Mouse (Mus musculus): Measurements from ENCODE around the gene Slc44a4. TPM values are rescaled to one million over a fixed set of nuclear protein-coding genes. Genes with fewer than 3 reads are reported as not detected.

Slc44a4 gene
- not detected for total RNA-seq (2021)
- polyA plus RNA-seq (2012; rRNA removed): 1.1 TPM in 1 of 2 replicates, not detected in the other
- long read RNA-seq: 0 reads

DNA sequence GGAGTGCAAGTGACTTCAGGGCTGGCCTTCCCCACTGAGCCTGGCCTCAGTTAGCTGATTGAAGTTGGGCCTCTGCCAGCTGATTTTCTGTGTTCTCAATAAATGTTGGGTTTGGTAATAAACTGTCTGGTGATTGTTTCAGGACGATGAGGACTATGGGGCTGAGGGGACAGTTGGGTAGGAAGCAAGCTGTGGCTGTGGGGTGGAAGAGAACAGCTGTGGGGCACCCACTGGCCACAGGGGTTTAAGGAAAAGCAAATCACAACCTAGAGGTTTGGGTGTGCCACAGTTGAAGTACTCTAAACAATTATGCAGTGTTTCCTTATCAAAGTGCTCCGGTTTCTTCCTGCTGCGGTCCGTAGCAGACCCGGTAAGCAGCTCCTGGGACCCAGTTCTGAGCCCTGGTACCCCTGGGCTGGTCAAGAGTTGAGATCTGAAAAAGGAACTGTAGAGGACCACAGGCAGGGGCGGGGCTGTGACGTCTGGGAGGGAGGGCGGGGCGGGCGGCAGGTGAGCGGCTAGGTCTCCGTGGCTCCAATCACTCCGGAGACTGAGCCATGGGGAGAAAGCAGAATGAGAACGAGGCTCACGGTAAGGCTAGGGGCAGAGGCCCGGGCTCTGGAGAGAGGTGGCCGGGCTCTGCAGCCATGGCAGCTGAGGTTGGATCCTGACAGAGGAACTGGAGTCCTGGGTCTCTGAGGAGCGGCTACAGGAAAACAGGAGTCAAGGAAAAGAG is at the start of gene Slc44a4:
TSS of gene Slc44a4 (plus strand) at position 537 of the 736 bp plus-strand sequence.
- Histone ChIP-seq H3K4me3 (no peak within 1 kb of the TSS), H3K4me1 (ENCODE audit: control insufficient read depth, insufficient read depth, low read length) (no peaks in the 10 kb centered on the region), H3K36me3 (ENCODE audit: control insufficient read depth, insufficient read depth, low read length) (no peaks in the 10 kb centered on the region), H3K27ac (no peak within 1 kb of the TSS), H3K9ac (ENCODE audit: low read depth, low read length) (no peak within 1 kb of the TSS), H3K79me2 (replicated peaks; ENCODE audit: control insufficient read depth, insufficient read depth, low read length) (no peaks in the 10 kb centered on the region), H3K27me3 (ENCODE audit: control insufficient read depth, insufficient read depth, low read length) (no peaks in the 10 kb centered on the region)
- TF ChIP-seq CTCF (IDR thresholded peaks at IDR 0.05): no peak
- no peak for TF ChIP-seq POLR2A (IDR thresholded peaks at IDR 0.05; ENCODE audit: insufficient read depth, low read depth, low read length)
- TF ChIP-seq EP300 (IDR thresholded peaks at IDR 0.05; ENCODE audit: insufficient read depth, low read depth, low read length): no peak
- intact Hi-C loops (cut with DNase I): no loop called here
- WGBS: 51% methylated on average over 18 of the region's 18 CpGs
- no peak for DNase-seq

DNA sequence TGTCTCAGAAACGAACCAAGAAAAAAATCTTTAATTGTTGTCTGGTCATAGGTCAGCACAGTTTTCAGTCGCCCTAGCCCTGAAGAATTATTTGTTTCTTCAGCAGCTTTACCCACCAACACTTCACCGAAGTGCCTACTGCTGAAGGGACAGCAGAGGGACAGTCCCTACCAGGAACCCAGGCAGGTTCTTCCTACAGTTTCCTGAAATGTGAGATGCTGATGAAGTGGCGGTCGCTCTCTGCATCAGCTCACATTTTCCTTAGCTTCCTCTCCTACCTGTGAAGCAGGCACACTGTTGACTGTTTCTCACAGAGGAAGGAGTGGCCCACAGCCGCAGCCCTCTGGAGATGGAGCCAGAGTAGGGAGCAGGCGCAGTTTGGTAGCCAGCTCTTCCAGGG is 48.3 kb upstream of the Slc44a4 start:
- WGBS: 48% methylated on average over 7 of the region's 7 CpGs
- no peak overlapping the region for H3K27ac ChIP-seq
- H3K36me3 ChIP-seq (ENCODE audit: control insufficient read depth, insufficient read depth, low read length): no peaks in the 10 kb centered on the region
- intact Hi-C loops (cut with DNase I): no loop called here
- TF ChIP-seq EP300 (IDR thresholded peaks at IDR 0.05; ENCODE audit: insufficient read depth, low read depth, low read length) (no peak), CTCF (IDR thresholded peaks at IDR 0.05) (no peak), POLR2A (IDR thresholded peaks at IDR 0.05; ENCODE audit: insufficient read depth, low read depth, low read length) (no peak)
- no peak overlapping the region for H3K9ac ChIP-seq (ENCODE audit: low read depth, low read length)
- no peaks in the 10 kb centered on the region for H3K27me3 ChIP-seq (ENCODE audit: control insufficient read depth, insufficient read depth, low read length)
- no peaks in the 10 kb centered on the region for H3K79me2 ChIP-seq (replicated peaks; ENCODE audit: control insufficient read depth, insufficient read depth, low read length)
- no peak for DNase-seq
- no peaks in the 10 kb centered on the region for H3K4me1 ChIP-seq (ENCODE audit: control insufficient read depth, insufficient read depth, low read length)
- H3K4me3 ChIP-seq: no peak overlapping the region

DNA sequence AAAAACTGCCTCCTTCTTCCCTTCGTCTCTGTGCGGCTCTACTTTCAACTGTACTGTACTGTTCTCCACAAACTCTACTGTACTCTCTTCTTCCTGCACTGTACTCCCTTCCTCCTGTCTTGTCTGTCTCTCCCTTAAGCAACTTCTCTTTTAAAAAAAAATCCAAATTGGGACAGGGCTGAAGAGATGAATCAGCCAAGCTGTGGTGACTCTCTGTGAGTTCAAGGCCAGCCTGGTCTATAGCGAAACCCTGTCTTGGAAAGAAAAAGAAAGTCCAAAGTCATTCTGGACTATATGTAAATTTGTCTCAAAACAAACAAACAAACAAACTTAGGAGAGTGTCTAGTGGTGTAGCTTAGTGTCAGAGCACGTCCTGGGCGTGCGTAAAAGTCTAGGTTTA is 39.9 kb upstream of the Slc44a4 start:
- no peak for TF ChIP-seq CTCF (IDR thresholded peaks at IDR 0.05)
- TF ChIP-seq EP300 (IDR thresholded peaks at IDR 0.05; ENCODE audit: insufficient read depth, low read depth, low read length): no peak
- TF ChIP-seq POLR2A (IDR thresholded peaks at IDR 0.05; ENCODE audit: insufficient read depth, low read depth, low read length): no peak
- WGBS: 87% methylated on average over 6 of the region's 6 CpGs
- Histone ChIP-seq H3K27me3 (ENCODE audit: control insufficient read depth, insufficient read depth, low read length) (no peaks in the 10 kb centered on the region), H3K4me3 (no peak overlapping the region), H3K36me3 (ENCODE audit: control insufficient read depth, insufficient read depth, low read length) (no peaks in the 10 kb centered on the region), H3K27ac (no peak overlapping the region), H3K9ac (ENCODE audit: low read depth, low read length) (no peak overlapping the region), H3K4me1 (ENCODE audit: control insufficient read depth, insufficient read depth, low read length) (no peaks in the 10 kb centered on the region), H3K79me2 (replicated peaks; ENCODE audit: control insufficient read depth, insufficient read depth, low read length) (no peaks in the 10 kb centered on the region)
- DNase-seq: no peak
- intact Hi-C loops (cut with DNase I): no loop called here

DNA sequence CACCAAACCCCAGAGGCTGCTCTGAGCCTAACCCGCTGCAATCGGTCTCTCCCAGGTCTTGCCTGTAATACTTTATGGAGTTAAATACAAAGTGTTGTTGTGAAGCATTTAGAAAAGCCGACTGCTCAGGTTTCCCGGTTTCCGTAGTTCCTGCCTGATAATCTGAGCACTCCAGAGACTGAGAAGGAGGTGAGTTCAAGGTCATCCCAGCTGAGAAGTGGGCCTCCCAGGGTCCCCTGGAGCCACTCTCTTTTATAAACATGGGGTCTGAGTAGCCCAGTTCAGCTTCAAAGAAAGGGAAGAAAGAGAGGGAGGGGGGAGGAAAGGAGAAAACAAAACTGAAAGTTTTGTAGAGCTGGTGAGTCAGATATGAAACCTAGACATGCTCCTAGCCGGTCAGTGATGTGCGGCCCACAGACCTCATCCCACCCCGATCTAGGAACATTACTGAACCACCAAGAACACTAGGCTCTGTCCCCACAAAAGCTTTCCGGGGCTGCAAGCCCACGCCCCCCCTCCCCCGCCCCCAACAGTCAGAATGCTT is 34.9 kb upstream of the Slc44a4 start, which contains the start of gene Zbtb12:
TSS of gene Zbtb12 (plus strand) at position 148 of the 544 bp plus-strand sequence.
- no peak within 1 kb of the TSS for H3K4me3 ChIP-seq

DNA sequence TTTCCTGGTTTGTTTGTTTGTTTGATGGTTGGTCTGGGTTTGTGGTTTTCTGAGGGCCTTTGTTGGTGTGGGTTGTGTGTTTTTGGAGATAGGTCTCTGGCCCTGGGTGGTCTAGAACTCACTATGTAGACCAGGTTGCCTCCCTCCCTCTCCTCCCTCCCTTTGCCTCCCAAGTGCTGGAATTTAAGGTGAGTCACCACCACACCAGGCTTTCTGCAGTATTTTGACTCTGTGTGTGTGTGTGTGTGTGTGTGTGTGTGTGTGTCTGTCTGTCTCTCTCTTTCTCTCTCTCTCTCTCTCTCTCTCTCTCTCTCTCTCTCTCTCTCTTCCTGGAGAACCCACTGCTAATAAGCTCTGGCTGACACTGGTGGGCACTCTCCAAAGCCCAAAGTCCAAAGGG is 33.1 kb upstream of the Slc44a4 start:
- no peaks in the 10 kb centered on the region for H3K4me1 ChIP-seq (ENCODE audit: control insufficient read depth, insufficient read depth, low read length)
- no peak overlapping the region for H3K27ac ChIP-seq
- no peak for TF ChIP-seq CTCF (IDR thresholded peaks at IDR 0.05)
- no peak for TF ChIP-seq POLR2A (IDR thresholded peaks at IDR 0.05; ENCODE audit: insufficient read depth, low read depth, low read length)
- no peak for TF ChIP-seq EP300 (IDR thresholded peaks at IDR 0.05; ENCODE audit: insufficient read depth, low read depth, low read length)
- intact Hi-C loops (cut with DNase I): no loop called here
- H3K36me3 ChIP-seq (ENCODE audit: control insufficient read depth, insufficient read depth, low read length): no peaks in the 10 kb centered on the region
- no peak overlapping the region for H3K9ac ChIP-seq (ENCODE audit: low read depth, low read length)
- H3K4me3 ChIP-seq: no peak overlapping the region
- DNase-seq: no peak
- no peaks in the 10 kb centered on the region for H3K27me3 ChIP-seq (ENCODE audit: control insufficient read depth, insufficient read depth, low read length)
- H3K79me2 ChIP-seq (replicated peaks; ENCODE audit: control insufficient read depth, insufficient read depth, low read length): no peaks in the 10 kb centered on the region

More for the DNA sequence above, 34.9 kb upstream of the Slc44a4 start, which contains the start of gene Zbtb12:
- no peaks in the 10 kb centered on the region for H3K36me3 ChIP-seq (ENCODE audit: control insufficient read depth, insufficient read depth, low read length)
- no peak for DNase-seq
- H3K4me1 ChIP-seq (ENCODE audit: control insufficient read depth, insufficient read depth, low read length): no peaks in the 10 kb centered on the region
- no peak for TF ChIP-seq POLR2A (IDR thresholded peaks at IDR 0.05; ENCODE audit: insufficient read depth, low read depth, low read length)
- TF ChIP-seq CTCF (IDR thresholded peaks at IDR 0.05): no peak
- no peak for TF ChIP-seq EP300 (IDR thresholded peaks at IDR 0.05; ENCODE audit: insufficient read depth, low read depth, low read length)
- 54% methylated on average over 11 of the region's 11 CpGs for WGBS
- no peak within 1 kb of the TSS; the same call in 1 of the 2 replicates for H3K9ac ChIP-seq (ENCODE audit: low read depth, low read length)
- intact Hi-C loops (cut with DNase I): no loop called here
- H3K27me3 ChIP-seq (ENCODE audit: control insufficient read depth, insufficient read depth, low read length): no peaks in the 10 kb centered on the region
- H3K79me2 ChIP-seq (replicated peaks; ENCODE audit: control insufficient read depth, insufficient read depth, low read length): no peaks in the 10 kb centered on the region
- no peak within 1 kb of the TSS for H3K27ac ChIP-seq

DNA sequence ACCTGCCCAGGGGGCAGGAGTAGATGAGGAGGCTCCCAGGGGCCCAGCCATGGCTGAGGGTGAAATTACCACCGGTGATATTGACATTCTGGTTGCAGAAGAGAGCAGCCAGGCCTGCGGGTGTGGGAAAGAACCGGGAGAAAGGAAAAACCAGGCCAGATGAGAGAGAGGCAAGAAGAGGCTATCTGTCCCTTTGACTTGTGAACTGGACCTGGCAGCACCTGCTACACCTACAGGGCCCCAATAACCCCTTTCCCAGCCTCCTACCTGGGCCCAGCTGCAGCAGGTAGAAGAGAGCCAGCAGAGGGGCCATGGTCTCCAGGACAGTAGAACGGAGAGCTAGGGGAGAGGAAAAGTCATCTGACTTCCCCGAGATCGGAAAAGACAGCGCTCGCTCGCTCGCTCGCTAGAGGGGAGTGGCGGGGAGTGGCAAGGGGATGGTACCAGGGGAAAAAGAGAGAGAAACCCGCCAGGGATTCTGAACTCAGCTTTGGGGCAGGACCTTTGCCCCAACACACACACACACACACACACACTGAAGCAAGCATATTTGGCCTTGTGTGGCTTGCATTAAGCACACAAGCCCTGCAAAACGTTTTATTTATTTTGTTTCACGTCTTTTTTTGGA is 32.5 kb upstream of the Slc44a4 start, which contains the start of gene Gm20547:
TSS of gene Gm20547 (minus strand) at position 360 of the 628 bp plus-strand sequence.
- Histone ChIP-seq H3K79me2 (replicated peaks; ENCODE audit: control insufficient read depth, insufficient read depth, low read length) (no peaks in the 10 kb centered on the region), H3K36me3 (ENCODE audit: control insufficient read depth, insufficient read depth, low read length) (no peaks in the 10 kb centered on the region), H3K27ac (no peak within 1 kb of the TSS), H3K4me3 (no peak within 1 kb of the TSS), H3K4me1 (ENCODE audit: control insufficient read depth, insufficient read depth, low read length) (no peaks in the 10 kb centered on the region), H3K27me3 (ENCODE audit: control insufficient read depth, insufficient read depth, low read length) (no peaks in the 10 kb centered on the region), H3K9ac (ENCODE audit: low read depth, low read length) (no peak within 1 kb of the TSS)
- WGBS: 22% methylated on average over 15 of the region's 15 CpGs
- intact Hi-C loops (cut with DNase I): no loop called here
- TF ChIP-seq POLR2A (IDR thresholded peaks at IDR 0.05; ENCODE audit: insufficient read depth, low read depth, low read length) (no peak), CTCF (IDR thresholded peaks at IDR 0.05) (no peak), EP300 (IDR thresholded peaks at IDR 0.05; ENCODE audit: insufficient read depth, low read depth, low read length) (no peak)
- DNase-seq: no peak

Data from heart, adult 2 months (tissue).